Mouse (Mus musculus) ES-E14 (cell line): ENCODE data around the gene Ndrg3.
"Not testable (repeated sequence)": the region's sequence is repeated elsewhere in the genome, so short reads cannot be mapped to it uniquely, and the experiment has no call there.

Experiments
- CHD2 ChIP-seq: IDR thresholded peaks from 2 replicates; pipeline ENCODE4 v1.6.1; 2014; ENCODE audit warnings: mild to moderate bottlenecking, low read depth, low read length, inconsistent platforms
- MAFK ChIP-seq: IDR thresholded peaks from 2 replicates; pipeline ENCODE4 v1.6.1; 2014; ENCODE audit warnings: mild to moderate bottlenecking, low read depth, low read length, inconsistent platforms; ENCODE audit not compliant: insufficient read depth
- ZC3H11A ChIP-seq: IDR thresholded peaks from 2 replicates; pipeline ENCODE4 v1.6.1; 2012; ENCODE audit warnings: low read depth, mild to moderate bottlenecking, inconsistent platforms, low read length, borderline replicate concordance
- ZNF384 ChIP-seq: IDR thresholded peaks from 2 replicates; pipeline ENCODE4 v1.6.1; 2012; ENCODE audit warnings: low read depth, low read length, inconsistent platforms

- not testable (repeated sequence) for TF ChIP-seq MAFK, ZNF384, CHD2, ZC3H11A
Measured at GRCm38 (mm10) chr2:156885666-156886065, 106.2 kb downstream of the Ndrg3 start.
